ENCODE assay signal across 12 mouse cellular contexts in the genomic region with DNA sequence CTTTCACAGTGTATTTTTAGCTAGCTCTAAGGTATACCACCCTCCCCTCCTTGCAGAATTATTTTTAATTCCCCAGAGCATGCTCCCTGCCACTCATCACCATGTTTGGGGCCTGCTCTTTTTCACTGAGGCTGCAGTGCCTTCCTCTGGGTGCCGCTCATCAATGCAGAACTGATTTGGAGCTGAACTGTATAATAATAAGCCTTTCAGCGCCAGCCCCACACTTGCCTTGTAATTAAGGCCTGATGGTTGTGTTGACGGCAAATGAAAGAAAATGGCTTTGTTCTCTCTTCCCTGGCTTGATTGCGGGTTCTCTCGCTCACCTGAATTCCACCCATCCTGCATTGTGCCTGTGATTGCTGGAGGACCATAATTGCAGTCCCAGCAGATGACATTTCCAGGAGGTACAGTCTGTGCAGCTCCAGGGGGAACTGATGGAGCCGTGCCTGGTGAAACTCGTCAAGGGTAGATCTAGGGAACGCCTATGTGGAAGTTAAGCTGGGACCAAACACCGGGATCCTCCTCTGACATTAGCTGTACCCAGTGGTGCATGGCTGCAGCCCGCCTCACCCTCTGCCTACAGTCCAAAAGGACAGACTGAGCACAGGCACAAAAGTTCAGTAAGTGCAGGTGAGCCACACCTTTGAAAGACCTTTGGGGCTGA.
A peak's percentile ranks its signal among the peaks of the same experiment; 100 is the strongest.
DNase-seq lines count a peak whose midpoint lies in the region; TF ChIP-seq lines count a peak whose summit lies in the region.
"Had no signal": no experiment of that assay in that cellular context is flagged by ENCODE, and none has a peak within 500 bp of the region (broad histone marks: within the 10 kb centered on the region; RNA-seq: fewer than 3 reads in every experiment).

No protein-coding gene starts in this region.

- H3K4me3 ChIP-seq in layer of hippocampus, adult 2 months = no peak overlapping the region
- H3K4me3 ChIP-seq: heart, embryonic 15.5 days had no signal

- intact Hi-C loops in heart, postnatal 14 days (cut with DNase I) = no loop called here

- peak; percentile 48 for TF ChIP-seq CTCF in layer of hippocampus, adult 2 months (conservative IDR thresholded peaks at IDR 0.05)

- DNase-seq in heart, adult 11 months = peak; percentile 86
- DNase-seq in heart, postnatal 14 days = no peak
- DNase-seq in right cerebral cortex, adult 18-20 months = peak; percentile 51
- DNase-seq in right cerebral cortex, postnatal 4 days = no peak
- DNase-seq in layer of hippocampus, adult 2 months (ENCODE audit: low spot score in 2 of 2) = peak in 1 of 2 experiments; percentile 45
- DNase-seq in gastrocnemius, postnatal 25 days = no peak
- DNase-seq in testis, postnatal 10 days (ENCODE audit: low spot score) = no peak
- DNase-seq in spleen, postnatal 14 days (ENCODE audit: low spot score in 2 of 2) = no peak
- DNase-seq: adrenal gland, postnatal 10 days; cerebellum, postnatal 14 days; lung, adult 18-20 months had no signal

- H3K27ac ChIP-seq in layer of hippocampus, adult 2 months = peak overlapping the region; percentile 89
- H3K27ac ChIP-seq: heart, embryonic 15.5 days had no signal

Comparison
In these comparisons a context has a peak if more than half of its experiments do, and no peak if none do; other contexts are left out.
1. DNase-seq: peak in heart, adult 11 months (single experiment) and right cerebral cortex, adult 18-20 months (single experiment); none in heart, postnatal 14 days (0 of 2), right cerebral cortex, postnatal 4 days (single experiment), gastrocnemius, postnatal 25 days (single experiment), testis, postnatal 10 days (single experiment) and spleen, postnatal 14 days (0 of 2).